Mouse (Mus musculus): ENCODE data around the gene Hoxc8. TPM values are rescaled to one million over a fixed set of nuclear protein-coding genes. Genes with fewer than 3 reads are reported as not detected.

Hoxc8 gene
- total and polyA plus RNA-seq, 3 experiments, result 0.31 to 1.7 TPM; not detected in 1

GRCm38 (mm10) chr15:103005797-103006196, 15.4 kb downstream of the Hoxc8 start:
- DNase-seq (ENCODE audit: low read depth, low spot score), result no peak
- H3K4me1 ChIP-seq (ENCODE audit: control insufficient read depth in 1 of 2, insufficient read depth in 2 of 2, low read length in 2 of 2), result peaks cover 24 to 43% of the 10 kb centered on the region in 2 experiments
- no peaks in the 10 kb centered on the region for H3K27me3 ChIP-seq (ENCODE audit: control insufficient read depth in 1 of 2, insufficient read depth in 2 of 2, low read length in 2 of 2)

GRCm38 (mm10) chr15:103006326-103006725, 15.9 kb downstream of the Hoxc8 start:
- H3K4me1 ChIP-seq (ENCODE audit: control insufficient read depth in 1 of 2, insufficient read depth in 2 of 2, low read length in 2 of 2), result peaks cover 20 to 38% of the 10 kb centered on the region in 2 experiments

More at GRCm38 (mm10) chr15:103005797-103006196, 15.4 kb downstream of the Hoxc8 start:
- Histone ChIP-seq H3K79me2 (ENCODE audit: control insufficient read depth, insufficient read depth, low read length, poor library complexity) (peaks cover 18% of the 10 kb centered on the region), H3K36me3 (ENCODE audit: control insufficient read depth in 1 of 2, insufficient read depth in 2 of 2, low read length in 2 of 2) (peaks cover 0 to 36% of the 10 kb centered on the region in 2 experiments; a peak in 2 of 4 replicates), H3K4me3 (ENCODE audit: control insufficient read depth in 1 of 2, insufficient read depth in 1 of 2, low read depth in 2 of 2, low read length in 2 of 2) (no peak overlapping the region), H3K27ac (ENCODE audit: control insufficient read depth, low read depth, low read length) (no peak overlapping the region), H3K9ac (ENCODE audit: control insufficient read depth, low read depth, low read length, poor library complexity, severe bottlenecking) (no peak overlapping the region), H3K9me3 (replicated peaks; ENCODE audit: insufficient read depth, low read length) (no peaks in the 10 kb centered on the region)
- TF ChIP-seq MAZ (IDR thresholded peaks at IDR 0.05; ENCODE audit: low read depth, low read length) (no peak), ZNF384 (IDR thresholded peaks at IDR 0.05; ENCODE audit: low read depth, low read length) (no peak), NELFE (IDR thresholded peaks at IDR 0.05; ENCODE audit: low read depth, low read length) (no peak), MAFK (IDR thresholded peaks at IDR 0.05; ENCODE audit: borderline replicate concordance, low read depth, low read length) (no peak), TBP (IDR thresholded peaks at IDR 0.05; ENCODE audit: low read depth, low read length) (no peak), USF1 (IDR thresholded peaks at IDR 0.05; ENCODE audit: low read depth, low read length) (no peak), TAL1 (IDR thresholded peaks at IDR 0.05; ENCODE audit: low read length) (no peak), MXI1 (IDR thresholded peaks at IDR 0.05; ENCODE audit: low read depth, low read length) (no peak), RCOR1 (IDR thresholded peaks at IDR 0.05; ENCODE audit: low read depth, low read length) (no peak), USF2 (IDR thresholded peaks at IDR 0.05; ENCODE audit: borderline replicate concordance in 1 of 2, insufficient read depth in 1 of 2, low read depth in 1 of 2, low read length in 2 of 2) (no peak), POLR2AphosphoS2 (IDR thresholded peaks at IDR 0.05; ENCODE audit: low read length) (no peak), SMC3 (IDR thresholded peaks at IDR 0.05; ENCODE audit: low read depth, low read length) (no peak), ETS1 (IDR thresholded peaks at IDR 0.05; ENCODE audit: low read depth, low read length) (no peak), BHLHE40 (IDR thresholded peaks at IDR 0.05; ENCODE audit: borderline replicate concordance, low read depth, low read length) (no peak), MYC (IDR thresholded peaks at IDR 0.05; ENCODE audit: low read depth, low read length) (no peak), KAT2A (conservative IDR thresholded peaks at IDR 0.05; ENCODE audit: low read depth, low read length) (no peak), ELF1 (IDR thresholded peaks at IDR 0.05; ENCODE audit: low read depth, low read length) (no peak)

More at GRCm38 (mm10) chr15:103006326-103006725, 15.9 kb downstream of the Hoxc8 start:
- H3K27me3 ChIP-seq (ENCODE audit: control insufficient read depth in 1 of 2, insufficient read depth in 2 of 2, low read length in 2 of 2), result no peaks in the 10 kb centered on the region
- H3K36me3 ChIP-seq (ENCODE audit: control insufficient read depth in 1 of 2, insufficient read depth in 2 of 2, low read length in 2 of 2), result peaks cover 0 to 33% of the 10 kb centered on the region in 2 experiments; a peak in 2 of 4 replicates
- H3K9ac ChIP-seq (ENCODE audit: control insufficient read depth, low read depth, low read length, poor library complexity, severe bottlenecking), result no peak overlapping the region
- H3K9me3 ChIP-seq (replicated peaks; ENCODE audit: insufficient read depth, low read length), result no peaks in the 10 kb centered on the region
- no peak overlapping the region for H3K27ac ChIP-seq (ENCODE audit: control insufficient read depth, low read depth, low read length)
- TF ChIP-seq RCOR1 (IDR thresholded peaks at IDR 0.05; ENCODE audit: low read depth, low read length) (no peak), CHD2 (IDR thresholded peaks at IDR 0.05; ENCODE audit: low read length) (no peak), HCFC1 (IDR thresholded peaks at IDR 0.05; ENCODE audit: low read depth, low read length) (no peak), USF1 (IDR thresholded peaks at IDR 0.05; ENCODE audit: low read depth, low read length) (no peak), NRF1 (IDR thresholded peaks at IDR 0.05; ENCODE audit: insufficient read depth, low read depth, low read length, poor library complexity, severe bottlenecking) (no peak), POLR2AphosphoS2 (IDR thresholded peaks at IDR 0.05; ENCODE audit: low read length) (no peak), TBP (IDR thresholded peaks at IDR 0.05; ENCODE audit: low read depth, low read length) (no peak), MYB (IDR thresholded peaks at IDR 0.05; ENCODE audit: low read depth, low read length) (no peak), BHLHE40 (IDR thresholded peaks at IDR 0.05; ENCODE audit: borderline replicate concordance, low read depth, low read length) (no peak)
- peaks cover 14% of the 10 kb centered on the region for H3K79me2 ChIP-seq (ENCODE audit: control insufficient read depth, insufficient read depth, low read length, poor library complexity)
- no peak for DNase-seq (ENCODE audit: low read depth, low spot score)
- no peak overlapping the region for H3K4me3 ChIP-seq (ENCODE audit: control insufficient read depth in 1 of 2, insufficient read depth in 1 of 2, low read depth in 2 of 2, low read length in 2 of 2)
